In the genomic region with DNA sequence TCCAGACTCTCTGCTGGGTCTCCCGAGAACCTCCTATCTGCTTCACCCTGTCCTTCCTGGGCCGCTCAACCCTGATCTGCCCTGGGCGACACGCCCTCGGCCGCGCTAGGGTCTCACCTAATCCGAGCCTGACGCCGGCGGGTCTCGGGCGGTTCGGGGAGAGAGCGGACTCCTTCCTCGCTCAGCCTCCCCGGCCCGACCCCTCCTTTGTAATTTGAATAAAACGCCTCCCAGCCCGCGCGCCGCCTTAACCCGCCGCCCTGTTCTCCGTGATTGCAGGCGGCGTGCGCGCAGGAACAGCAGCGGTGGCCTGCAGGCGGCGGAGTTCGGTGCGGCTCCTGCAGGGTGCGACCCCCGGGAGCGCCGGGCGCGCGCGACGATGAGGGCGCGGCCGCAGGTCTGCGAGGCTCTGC, we compare ENCODE assay signal across 7 mouse cellular contexts. TPM values are rescaled to one million over a fixed set of nuclear protein-coding genes. Genes with fewer than 3 reads are reported as not detected.
DNase-seq lines count a peak whose midpoint lies in the region; ATAC-seq and TF ChIP-seq lines count a peak whose summit lies in the region.

No protein-coding gene starts in this region.

- peaks cover 19% of the 10 kb centered on the region; the same call in 1 of the 2 replicates for H3K4me1 ChIP-seq in thymus, adult 2 months (replicated peaks; ENCODE audit: control insufficient read depth, insufficient read depth, low read length)
- H3K4me1 ChIP-seq in heart, embryonic 15.5 days (replicated peaks) = peaks cover 82% of the 10 kb centered on the region
- peaks cover 59% of the 10 kb centered on the region for H3K4me1 ChIP-seq in midbrain, embryonic 12.5 days

- peak overlapping the region; percentile 18; the same call in 1 of the 2 replicates for H3K4me3 ChIP-seq in thymus, adult 2 months (ENCODE audit: control insufficient read depth, insufficient read depth, low read length)
- peak overlapping the region; percentile 61 for H3K4me3 ChIP-seq in heart, embryonic 15.5 days
- peak overlapping the region; percentile 52 for H3K4me3 ChIP-seq in midbrain, embryonic 12.5 days

- H3K27ac ChIP-seq in thymus, adult 2 months (ENCODE audit: control insufficient read depth, insufficient read depth, low read length) = no peak overlapping the region
- H3K27ac ChIP-seq in heart, embryonic 15.5 days = 0 out of 2 replicates have a peak overlapping the region, but pooled peaks have one; percentile 4
- H3K27ac ChIP-seq in midbrain, embryonic 12.5 days (replicated peaks) = no peak overlapping the region

- no peaks in the 10 kb centered on the region for H3K9me3 ChIP-seq in heart, embryonic 15.5 days (replicated peaks)
- H3K9me3 ChIP-seq in midbrain, embryonic 12.5 days = no peaks in the 10 kb centered on the region

- peak; percentile 37 for DNase-seq in thymus, adult 2 months
- DNase-seq in thymus, adult 18-20 months = no peak
- peak; percentile 84 for DNase-seq in embryo, embryonic 10 days (ENCODE audit: low spot score)
- DNase-seq in kidney, postnatal 4 days = peak; percentile 81 to 87
- DNase-seq in thymus, postnatal 36 days = peak; percentile 36 to 51

- peak overlapping the region; percentile 56 for H3K9ac ChIP-seq in heart, embryonic 15.5 days
- peak overlapping the region; percentile 56 for H3K9ac ChIP-seq in midbrain, embryonic 12.5 days (replicated peaks)

- H3K4me2 ChIP-seq in heart, embryonic 15.5 days = peak overlapping the region; percentile 98
- peak overlapping the region; percentile 89 for H3K4me2 ChIP-seq in midbrain, embryonic 12.5 days (replicated peaks)

- H3K36me3 ChIP-seq in thymus, adult 2 months (ENCODE audit: control insufficient read depth, insufficient read depth, low read length) = no peaks in the 10 kb centered on the region
- H3K36me3 ChIP-seq in heart, embryonic 15.5 days = no peaks in the 10 kb centered on the region
- no peaks in the 10 kb centered on the region for H3K36me3 ChIP-seq in midbrain, embryonic 12.5 days

- peaks cover 39% of the 10 kb centered on the region for H3K27me3 ChIP-seq in thymus, adult 2 months (ENCODE audit: control insufficient read depth, insufficient read depth, low read length)
- peaks cover 35% of the 10 kb centered on the region for H3K27me3 ChIP-seq in heart, embryonic 15.5 days
- peaks cover 97% of the 10 kb centered on the region for H3K27me3 ChIP-seq in midbrain, embryonic 12.5 days

- no peak; the same call in 1 of the 2 replicates for TF ChIP-seq CTCF in thymus, adult 2 months (IDR thresholded peaks at IDR 0.05; ENCODE audit: borderline replicate concordance, control insufficient read depth, extremely low read depth, insufficient read depth, low read length, poor library complexity)

- 0 out of 2 replicates have a peak, but pooled peaks have one; percentile 18 for TF ChIP-seq POLR2A in thymus, adult 2 months (IDR thresholded peaks at IDR 0.05; ENCODE audit: control insufficient read depth, extremely low read depth, insufficient read depth, low read length, poor library complexity)

- peak; percentile 60 for ATAC-seq in heart, embryonic 15.5 days (replicated peaks; ENCODE audit: insufficient number of reproducible peaks, insufficient read depth, low FRiP score, low read depth)
- peak; percentile 51 for ATAC-seq in midbrain, embryonic 12.5 days (ENCODE audit: low FRiP score, low read depth)

- 1% methylated on average over 48 of the region's 48 CpGs for WGBS in thymus, adult 2 months
- under 1% methylated on average over 48 of the region's 48 CpGs for WGBS in heart, embryonic 15.5 days
- under 1% methylated on average over 48 of the region's 48 CpGs for WGBS in midbrain, embryonic 12.5 days

RNA-seq across cellular contexts. Expression of a gene that starts 3.8 kb away (rescaled TPM):
- 7.0 and 9.2 TPM in 2 replicates for polyA plus RNA-seq in thymus, adult 2 months (2012; rRNA removed)
- 7.0 and 12.5 TPM in 2 replicates for polyA plus RNA-seq in heart, embryonic 15.5 days (2015; fragmentation: Nextera tagmentation; extraction: Ambion mirVana)
- 2.9 TPM in 2 replicates for polyA plus RNA-seq in midbrain, embryonic 12.5 days (2016; fragmentation: Nextera tagmentation; extraction: Ambion mirVana)

Comparison
In these comparisons a context has a peak if more than half of its experiments do, and no peak if none do; other contexts are left out.
1. DNase-seq: peak in thymus, adult 2 months (single experiment), embryo, embryonic 10 days (single experiment), kidney, postnatal 4 days (2 of 2) and thymus, postnatal 36 days (2 of 2); none in thymus, adult 18-20 months (0 of 2).
2. Peak in every context shown above with its lines, with median percentiles within 50 percentile points of each other: H3K4me3 ChIP-seq.